Mouse (Mus musculus): ENCODE results near the gene Pan3. TPM values are rescaled to one million over a fixed set of nuclear protein-coding genes. Genes with fewer than 3 reads are reported as not detected.

Pan3 gene
- polyA plus RNA-seq, 1 experiment from 2014 or later: 88.9 TPM

- Histone ChIP-seq H3K27ac (ENCODE audit: low read depth, low read length) (no peak overlapping the region), H3K9ac (ENCODE audit: low read depth, low read length) (no peak overlapping the region), H3K4me2 (replicated peaks; ENCODE audit: low read depth, low read length) (no peak overlapping the region), H3K4me1 (ENCODE audit: control insufficient read depth, insufficient read depth, low read length) (peaks cover 33% of the 10 kb centered on the region), H3K27me3 (ENCODE audit: control insufficient read depth, insufficient read depth, low read length) (no peaks in the 10 kb centered on the region), H3K9me3 (ENCODE audit: control insufficient read depth, low read length) (no peaks in the 10 kb centered on the region), H3K36me3 (ENCODE audit: control insufficient read depth, insufficient read depth, low read length) (peaks cover 3% of the 10 kb centered on the region), H3K4me3 (ENCODE audit: low read length) (no peak overlapping the region)
- WGBS: 85% methylated on average over 5 of the region's 5 CpGs
- no peak for ATAC-seq (ENCODE audit: low FRiP score, low TSS enrichment)
These were observed 6.5 kb downstream of the Pan3 start for GRCm38 (mm10) chr5:147436491-147436890.

GRCm38 (mm10) chr5:147440996-147441507 lies 11.1 kb downstream of the Pan3 start:
- no peak overlapping the region for H3K9ac ChIP-seq (ENCODE audit: low read depth, low read length)
- no peaks in the 10 kb centered on the region for H3K9me3 ChIP-seq (ENCODE audit: control insufficient read depth, low read length)
- H3K36me3 ChIP-seq (ENCODE audit: control insufficient read depth, insufficient read depth, low read length): no peaks in the 10 kb centered on the region
- H3K4me3 ChIP-seq (ENCODE audit: low read length): no peak overlapping the region
- no peak for ATAC-seq (ENCODE audit: low FRiP score, low TSS enrichment)
- 73% methylated on average over 3 of the region's 3 CpGs for WGBS
- no peak overlapping the region for H3K4me2 ChIP-seq (replicated peaks; ENCODE audit: low read depth, low read length)
- peaks cover 7% of the 10 kb centered on the region; the same call in 1 of the 2 replicates for H3K4me1 ChIP-seq (ENCODE audit: control insufficient read depth, insufficient read depth, low read length)
- H3K27me3 ChIP-seq (ENCODE audit: control insufficient read depth, insufficient read depth, low read length): no peaks in the 10 kb centered on the region
- H3K27ac ChIP-seq (ENCODE audit: low read depth, low read length): no peak overlapping the region

DNA sequence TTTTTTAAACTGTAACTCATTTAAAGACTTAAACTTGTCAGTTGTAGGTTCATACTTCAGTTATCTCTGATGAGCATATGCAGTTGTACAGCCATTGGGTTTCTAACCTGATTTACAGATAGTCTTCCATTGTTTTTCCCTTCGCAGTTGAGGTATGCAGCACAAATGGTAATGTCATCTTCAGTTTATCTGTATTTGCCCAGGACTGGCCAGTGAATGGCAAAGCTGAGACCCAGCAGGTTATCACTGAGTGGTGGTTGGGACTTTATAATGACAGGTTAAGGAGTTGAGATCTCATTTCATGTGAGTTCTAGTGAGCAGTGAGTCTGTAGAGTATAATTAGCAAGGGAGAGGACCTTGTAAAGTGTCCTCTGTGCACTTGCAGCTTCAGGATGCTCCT lies 12.0 kb downstream of the Pan3 start:
- Histone ChIP-seq H3K4me1 (ENCODE audit: control insufficient read depth, insufficient read depth, low read length) (peaks cover 7% of the 10 kb centered on the region; the same call in 1 of the 2 replicates), H3K36me3 (ENCODE audit: control insufficient read depth, insufficient read depth, low read length) (no peaks in the 10 kb centered on the region), H3K27me3 (ENCODE audit: control insufficient read depth, insufficient read depth, low read length) (no peaks in the 10 kb centered on the region), H3K9me3 (ENCODE audit: control insufficient read depth, low read length) (no peaks in the 10 kb centered on the region), H3K27ac (ENCODE audit: low read depth, low read length) (no peak overlapping the region), H3K4me2 (replicated peaks; ENCODE audit: low read depth, low read length) (no peak overlapping the region), H3K9ac (ENCODE audit: low read depth, low read length) (no peak overlapping the region), H3K4me3 (ENCODE audit: low read length) (no peak overlapping the region)
- WGBS: 93% methylated on average over 1 of the region's 1 CpGs
- no peak for ATAC-seq (ENCODE audit: low FRiP score, low TSS enrichment)

- Histone ChIP-seq H3K27me3 (ENCODE audit: control insufficient read depth, insufficient read depth, low read length) (no peaks in the 10 kb centered on the region), H3K27ac (ENCODE audit: low read depth, low read length) (no peak overlapping the region), H3K4me2 (replicated peaks; ENCODE audit: low read depth, low read length) (no peak overlapping the region), H3K4me3 (ENCODE audit: low read length) (no peak overlapping the region), H3K9ac (ENCODE audit: low read depth, low read length) (no peak overlapping the region), H3K4me1 (ENCODE audit: control insufficient read depth, insufficient read depth, low read length) (peaks cover 4% of the 10 kb centered on the region; the same call in 1 of the 2 replicates), H3K36me3 (ENCODE audit: control insufficient read depth, insufficient read depth, low read length) (no peaks in the 10 kb centered on the region), H3K9me3 (ENCODE audit: control insufficient read depth, low read length) (no peaks in the 10 kb centered on the region)
- no peak for ATAC-seq (ENCODE audit: low FRiP score, low TSS enrichment)
- WGBS: 73% methylated on average over 4 of the region's 4 CpGs
These were observed 12.8 kb downstream of the Pan3 start for GRCm38 (mm10) chr5:147442741-147443140.

- Histone ChIP-seq H3K36me3 (ENCODE audit: control insufficient read depth, insufficient read depth, low read length) (no peaks in the 10 kb centered on the region), H3K4me3 (ENCODE audit: low read length) (no peak overlapping the region), H3K9me3 (ENCODE audit: control insufficient read depth, low read length) (no peaks in the 10 kb centered on the region), H3K9ac (ENCODE audit: low read depth, low read length) (no peak overlapping the region), H3K4me1 (ENCODE audit: control insufficient read depth, insufficient read depth, low read length) (peaks cover 13% of the 10 kb centered on the region; the same call in 1 of the 2 replicates), H3K4me2 (replicated peaks; ENCODE audit: low read depth, low read length) (no peak overlapping the region), H3K27me3 (ENCODE audit: control insufficient read depth, insufficient read depth, low read length) (no peaks in the 10 kb centered on the region), H3K27ac (ENCODE audit: low read depth, low read length) (no peak overlapping the region)
- 81% methylated on average over 6 of the region's 6 CpGs for WGBS
- ATAC-seq (ENCODE audit: low FRiP score, low TSS enrichment): no peak
These were observed 14.3 kb downstream of the Pan3 start for GRCm38 (mm10) chr5:147444298-147444697.

DNA sequence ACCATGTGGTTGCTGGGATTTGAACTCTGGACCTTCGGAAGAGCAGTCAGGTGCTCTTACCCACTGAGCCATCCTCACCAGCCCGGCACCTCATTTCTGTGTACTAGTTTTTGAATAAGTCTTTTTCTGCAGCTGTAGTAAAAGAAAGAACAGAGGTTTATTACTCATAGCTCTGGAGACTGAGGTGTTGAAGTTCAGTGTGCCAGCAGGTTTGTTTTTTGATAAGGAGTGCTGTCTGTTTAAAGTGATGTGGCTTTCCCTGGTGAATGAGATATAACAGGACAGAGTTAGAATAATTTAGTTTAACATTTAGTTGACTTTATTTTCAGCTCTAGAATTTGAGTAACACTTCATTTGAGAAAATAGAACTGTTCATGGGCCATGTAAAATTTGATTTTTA lies 14.8 kb downstream of the Pan3 start:
- H3K27ac ChIP-seq (ENCODE audit: low read depth, low read length): no peak overlapping the region
- H3K36me3 ChIP-seq (ENCODE audit: control insufficient read depth, insufficient read depth, low read length): no peaks in the 10 kb centered on the region
- no peaks in the 10 kb centered on the region for H3K27me3 ChIP-seq (ENCODE audit: control insufficient read depth, insufficient read depth, low read length)
- peaks cover 13% of the 10 kb centered on the region; the same call in 1 of the 2 replicates for H3K4me1 ChIP-seq (ENCODE audit: control insufficient read depth, insufficient read depth, low read length)
- H3K9me3 ChIP-seq (ENCODE audit: control insufficient read depth, low read length): no peaks in the 10 kb centered on the region
- WGBS: 93% methylated on average over 2 of the region's 2 CpGs
- H3K4me2 ChIP-seq (replicated peaks; ENCODE audit: low read depth, low read length): no peak overlapping the region
- no peak for ATAC-seq (ENCODE audit: low FRiP score, low TSS enrichment)
- H3K9ac ChIP-seq (ENCODE audit: low read depth, low read length): no peak overlapping the region
- H3K4me3 ChIP-seq (ENCODE audit: low read length): no peak overlapping the region

DNA sequence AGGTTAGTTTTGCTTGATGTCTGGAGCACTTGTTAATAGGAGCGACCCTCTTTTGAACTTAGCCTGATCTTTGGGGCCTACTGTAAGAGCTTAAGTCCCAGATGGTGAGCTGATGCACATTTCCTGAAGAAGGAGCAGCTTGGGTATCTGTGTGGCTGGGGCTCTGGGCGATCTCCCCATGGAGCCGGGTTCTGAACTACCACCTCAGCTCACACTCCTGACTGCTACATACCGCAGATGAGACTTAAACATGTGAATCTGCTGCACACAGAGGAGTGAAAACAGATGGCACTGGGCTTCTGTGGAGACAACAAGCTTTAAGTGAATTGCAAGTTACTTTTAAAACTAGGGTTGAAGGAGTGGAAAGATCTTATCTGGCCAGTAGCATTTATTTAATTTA lies 15.3 kb downstream of the Pan3 start:
- no peak for ATAC-seq (ENCODE audit: low FRiP score, low TSS enrichment)
- Histone ChIP-seq H3K4me1 (ENCODE audit: control insufficient read depth, insufficient read depth, low read length) (peaks cover 13% of the 10 kb centered on the region; the same call in 1 of the 2 replicates), H3K27ac (ENCODE audit: low read depth, low read length) (no peak overlapping the region), H3K27me3 (ENCODE audit: control insufficient read depth, insufficient read depth, low read length) (no peaks in the 10 kb centered on the region), H3K4me2 (replicated peaks; ENCODE audit: low read depth, low read length) (no peak overlapping the region), H3K9me3 (ENCODE audit: control insufficient read depth, low read length) (no peaks in the 10 kb centered on the region), H3K9ac (ENCODE audit: low read depth, low read length) (no peak overlapping the region), H3K36me3 (ENCODE audit: control insufficient read depth, insufficient read depth, low read length) (no peaks in the 10 kb centered on the region), H3K4me3 (ENCODE audit: low read length) (no peak overlapping the region)
- 74% methylated on average over 4 of the region's 4 CpGs for WGBS

GRCm38 (mm10) chr5:147448526-147448925 lies 18.6 kb downstream of the Pan3 start:
- 28% methylated on average over 4 of the region's 4 CpGs for WGBS
- Histone ChIP-seq H3K27ac (ENCODE audit: low read depth, low read length) (peak overlapping the region; percentile 26; the same call in 1 of the 2 replicates), H3K4me3 (ENCODE audit: low read length) (no peak overlapping the region), H3K9me3 (ENCODE audit: control insufficient read depth, low read length) (no peaks in the 10 kb centered on the region), H3K4me2 (replicated peaks; ENCODE audit: low read depth, low read length) (no peak overlapping the region), H3K9ac (ENCODE audit: low read depth, low read length) (no peak overlapping the region), H3K4me1 (ENCODE audit: control insufficient read depth, insufficient read depth, low read length) (peaks cover 13% of the 10 kb centered on the region; the same call in 1 of the 2 replicates), H3K27me3 (ENCODE audit: control insufficient read depth, insufficient read depth, low read length) (no peaks in the 10 kb centered on the region), H3K36me3 (ENCODE audit: control insufficient read depth, insufficient read depth, low read length) (peaks cover 12% of the 10 kb centered on the region; the same call in 1 of the 2 replicates)
- peak; percentile 81; the same call in 1 of the 2 replicates for ATAC-seq (ENCODE audit: low FRiP score, low TSS enrichment)

DNA sequence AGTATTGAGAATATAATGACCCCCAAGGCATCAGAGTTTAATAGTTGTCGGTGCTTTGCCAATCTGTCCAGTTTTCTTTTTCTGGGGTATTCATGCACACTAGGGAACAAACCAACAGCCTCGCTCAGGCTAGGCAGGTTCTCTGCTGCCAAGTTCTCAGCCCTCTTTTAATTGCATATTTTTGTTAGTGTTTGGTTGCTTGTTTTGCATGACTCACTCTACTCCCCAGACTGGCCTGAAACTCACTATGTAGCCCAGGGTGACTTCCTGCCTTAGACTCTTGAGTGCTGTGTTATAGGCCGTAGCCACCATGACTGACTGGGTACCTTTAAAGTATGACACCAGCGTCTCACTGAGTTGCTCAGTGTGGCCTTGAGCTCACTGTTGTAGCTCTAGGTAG lies 19.0 kb downstream of the Pan3 start:
- peaks cover 12% of the 10 kb centered on the region; the same call in 1 of the 2 replicates for H3K36me3 ChIP-seq (ENCODE audit: control insufficient read depth, insufficient read depth, low read length)
- H3K4me1 ChIP-seq (ENCODE audit: control insufficient read depth, insufficient read depth, low read length): peaks cover 13% of the 10 kb centered on the region; the same call in 1 of the 2 replicates
- ATAC-seq (ENCODE audit: low FRiP score, low TSS enrichment): 0 out of 2 replicates have a peak, but pooled peaks have one; percentile 35
- H3K27ac ChIP-seq (ENCODE audit: low read depth, low read length): peak overlapping the region; percentile 26; the same call in 1 of the 2 replicates
- H3K4me3 ChIP-seq (ENCODE audit: low read length): no peak overlapping the region
- 55% methylated on average over 4 of the region's 4 CpGs for WGBS
- no peak overlapping the region for H3K4me2 ChIP-seq (replicated peaks; ENCODE audit: low read depth, low read length)
- no peaks in the 10 kb centered on the region for H3K27me3 ChIP-seq (ENCODE audit: control insufficient read depth, insufficient read depth, low read length)
- no peaks in the 10 kb centered on the region for H3K9me3 ChIP-seq (ENCODE audit: control insufficient read depth, low read length)
- no peak overlapping the region for H3K9ac ChIP-seq (ENCODE audit: low read depth, low read length)

Data from kidney, embryonic 14.5 days (tissue).